Mouse (Mus musculus) hindlimb bud, embryonic 11.5 days (tissue): Measurements from ENCODE around the gene Tmem220.
"Not testable (repeated sequence)": the region's sequence is repeated elsewhere in the genome, so short reads cannot be mapped to it uniquely, and the experiment has no call there.

Source experiments
- DNase-seq: peaks from one replicate; pipeline ENCODE4 v3.0.0-alpha.2; 2012; ENCODE audit warnings: low read depth, low spot score; ENCODE audit errors: extremely low spot score

Tmem220 gene

GRCm38 (mm10) chr11:67017801-67018591 is 7.0 kb upstream of the Tmem220 start:
- DNase-seq, result no peak

GRCm38 (mm10) chr11:67019711-67020475 is 5.1 kb upstream of the Tmem220 start:
- DNase-seq, result no peak

DNA sequence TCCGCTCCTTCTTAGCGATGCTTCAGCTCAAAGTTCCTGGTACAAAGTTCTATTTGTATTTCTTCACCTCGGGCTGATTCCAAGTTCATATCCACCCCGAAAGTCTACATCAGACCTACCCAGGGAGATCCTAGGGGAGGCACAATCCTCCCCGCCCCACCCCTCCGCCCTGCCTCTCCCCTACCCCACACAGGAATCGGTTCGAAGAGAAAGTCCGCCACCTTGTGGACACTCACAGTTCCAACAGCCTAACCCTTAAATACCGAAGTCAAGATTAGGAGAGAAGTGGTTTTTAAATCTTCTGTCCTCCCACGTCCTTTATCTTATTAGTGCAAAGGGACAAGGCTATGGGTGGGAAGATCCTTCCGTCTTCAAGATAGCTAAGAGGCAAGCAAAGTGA is 4.0 kb upstream of the Tmem220 start:
- DNase-seq, result peak; percentile 33

DNA sequence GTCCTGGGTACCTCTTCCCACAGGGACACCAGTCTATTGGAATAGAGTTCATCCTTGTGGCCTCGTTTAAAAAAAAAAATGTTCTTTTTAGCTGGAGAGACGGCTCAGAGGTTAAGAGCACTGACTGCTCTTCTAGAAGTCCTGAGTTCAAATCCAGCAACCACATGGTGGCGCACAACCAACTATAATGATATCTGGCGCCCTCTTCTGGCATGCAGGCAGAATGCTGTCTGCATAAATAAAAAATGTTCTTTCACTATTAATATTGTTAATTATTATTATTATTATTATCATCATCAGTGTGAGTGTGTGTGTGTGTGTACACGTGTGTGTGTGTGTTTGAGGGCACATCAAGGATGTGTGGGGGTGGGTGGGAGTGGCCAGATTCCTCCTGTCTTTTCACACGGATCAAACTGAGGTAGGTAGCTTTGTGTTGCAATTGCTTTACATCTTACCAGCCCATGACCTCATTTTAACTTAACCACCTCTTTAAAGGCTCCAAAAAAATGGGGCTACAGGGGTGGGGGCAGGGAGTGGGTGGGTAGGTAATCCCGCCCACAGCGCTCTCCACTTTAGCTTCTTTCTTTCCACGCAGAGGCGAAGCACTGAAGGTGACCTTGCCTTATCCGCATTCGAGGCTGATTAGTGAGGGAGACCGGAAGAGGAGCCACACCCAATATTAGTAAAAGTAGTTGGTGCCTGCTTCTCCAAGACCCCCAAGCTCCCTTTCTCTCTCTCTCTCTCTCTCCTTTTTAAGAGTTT is 2.4 kb upstream of the Tmem220 start:
- DNase-seq, result no peak

DNA sequence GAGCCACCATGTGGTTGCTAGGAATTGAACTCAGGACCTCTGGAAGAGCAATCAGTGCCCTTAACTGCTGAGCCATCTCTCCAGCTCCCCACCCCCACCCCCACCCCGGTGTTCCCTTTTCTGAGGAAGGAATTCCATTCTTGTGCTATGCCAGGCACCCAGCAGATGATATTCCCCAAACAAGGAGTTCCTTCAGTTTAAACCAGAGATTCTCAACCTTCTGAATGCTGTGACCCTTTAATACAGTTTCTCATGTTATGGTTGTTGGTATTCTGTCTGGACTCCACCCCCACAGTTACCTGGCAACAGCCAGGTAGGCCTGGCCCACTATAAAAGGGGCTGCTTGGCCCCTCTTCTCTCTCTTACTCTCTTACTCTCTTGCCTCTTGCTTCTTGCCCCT is 1.8 kb upstream of the Tmem220 start:
- DNase-seq, result not testable (repeated sequence)

DNA sequence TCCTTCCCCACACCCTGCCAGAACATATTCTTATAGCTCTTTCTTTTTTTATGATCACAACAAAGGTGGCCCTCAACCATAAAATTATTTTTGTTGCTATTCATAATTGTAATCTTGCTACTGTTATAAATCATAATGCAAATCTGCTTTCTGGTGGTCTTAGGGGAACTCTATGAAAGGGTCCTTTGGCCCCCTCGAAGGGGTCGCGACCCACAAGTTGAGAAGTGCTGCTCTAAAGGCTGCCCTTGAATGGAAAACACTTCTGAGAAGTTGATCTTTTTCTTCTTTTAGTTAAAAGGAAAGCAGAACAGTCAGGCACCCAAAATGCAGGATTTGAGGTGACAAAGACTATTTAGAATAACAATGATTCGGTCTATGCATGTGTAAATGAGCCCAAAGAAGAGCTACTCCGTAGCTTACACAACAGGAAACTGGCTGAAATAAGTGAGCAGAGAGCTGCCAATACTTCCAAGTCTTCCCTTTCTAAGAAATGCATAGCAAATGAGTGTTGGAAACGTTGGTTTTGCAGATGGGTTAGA is 1.1 kb upstream of the Tmem220 start:
- DNase-seq, result no peak

GRCm38 (mm10) chr11:67030904-67031602 is 6.1 kb downstream of the Tmem220 start:
- no peak for DNase-seq

- DNase-seq, result no peak
Measured at GRCm38 (mm10) chr11:67031603-67031915, 6.6 kb downstream of the Tmem220 start.

DNA sequence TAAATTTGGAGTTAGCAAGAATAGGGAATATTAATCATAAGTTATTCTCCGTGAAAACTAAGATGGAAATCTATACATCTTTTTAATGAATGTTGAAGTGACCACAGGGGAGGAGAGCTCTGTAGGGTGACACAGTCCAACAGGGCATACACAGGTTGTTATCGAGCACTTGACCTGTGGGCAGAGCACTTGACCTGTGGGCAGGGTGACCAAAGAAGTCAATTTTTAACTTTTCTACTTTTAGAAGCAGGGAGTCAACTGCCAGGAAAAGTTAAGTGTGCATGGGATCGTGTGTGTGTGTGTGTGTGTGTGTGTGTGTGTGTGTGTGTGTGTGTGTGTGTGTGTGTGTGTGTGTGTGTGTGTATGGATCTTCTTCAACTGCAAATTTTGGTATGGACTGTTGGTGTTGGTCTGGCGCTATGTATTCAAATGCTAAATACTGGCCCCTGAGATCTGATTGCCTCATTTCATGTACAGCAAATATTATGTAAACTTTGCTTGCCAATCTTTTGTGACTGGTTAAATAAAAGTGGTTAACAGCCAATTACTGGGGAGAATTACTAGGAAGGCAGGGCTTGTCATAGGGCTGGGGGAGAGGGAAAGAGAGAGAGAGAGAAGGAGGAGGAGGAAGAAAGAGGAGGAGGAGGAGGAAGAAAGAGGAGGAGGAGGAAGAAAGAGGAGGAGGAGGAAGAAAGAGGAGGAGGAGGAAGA is 10.0 kb downstream of the Tmem220 start:
- DNase-seq, result no peak

DNA sequence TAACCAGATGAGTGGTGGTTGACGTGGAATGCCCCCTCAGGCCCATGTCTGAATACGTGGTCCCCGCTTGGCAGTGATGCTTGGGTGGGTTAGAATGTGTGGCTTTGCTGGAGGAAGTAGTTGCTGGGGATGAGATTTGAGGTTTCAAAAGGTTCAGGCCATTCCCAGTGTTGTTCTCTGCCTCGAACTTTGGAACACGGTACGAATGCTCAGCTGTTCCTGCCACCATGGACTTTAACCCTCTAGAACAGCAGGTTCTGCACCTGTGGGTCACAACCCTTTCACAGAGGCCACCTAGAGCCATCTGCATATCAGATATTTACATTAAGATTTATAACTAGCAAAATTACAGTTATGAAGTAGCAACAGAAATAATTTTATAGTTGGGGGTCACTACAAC is 11.3 kb downstream of the Tmem220 start:
- DNase-seq, result no peak

GRCm38 (mm10) chr11:67036892-67037291 is 11.9 kb downstream of the Tmem220 start:
- DNase-seq, result no peak

DNA sequence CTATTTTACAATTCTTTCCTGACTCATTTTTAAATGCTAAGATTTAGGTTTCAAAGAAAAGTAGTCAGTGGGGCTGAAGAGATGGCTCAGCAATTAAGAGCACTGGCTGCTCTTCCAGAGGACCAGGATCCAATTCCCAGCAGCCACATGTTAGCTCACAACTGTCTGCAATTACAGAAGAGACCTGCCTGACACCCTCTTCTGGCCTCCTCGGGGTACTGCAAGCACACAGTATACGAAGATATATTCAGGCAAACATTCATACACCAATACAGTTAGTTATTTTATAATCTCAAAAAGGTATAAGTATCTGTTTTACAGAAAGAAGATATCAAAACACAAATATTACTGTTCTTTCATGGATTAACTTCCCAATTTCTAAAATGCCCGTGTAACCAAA is 14.8 kb downstream of the Tmem220 start:
- DNase-seq, result no peak

DNA sequence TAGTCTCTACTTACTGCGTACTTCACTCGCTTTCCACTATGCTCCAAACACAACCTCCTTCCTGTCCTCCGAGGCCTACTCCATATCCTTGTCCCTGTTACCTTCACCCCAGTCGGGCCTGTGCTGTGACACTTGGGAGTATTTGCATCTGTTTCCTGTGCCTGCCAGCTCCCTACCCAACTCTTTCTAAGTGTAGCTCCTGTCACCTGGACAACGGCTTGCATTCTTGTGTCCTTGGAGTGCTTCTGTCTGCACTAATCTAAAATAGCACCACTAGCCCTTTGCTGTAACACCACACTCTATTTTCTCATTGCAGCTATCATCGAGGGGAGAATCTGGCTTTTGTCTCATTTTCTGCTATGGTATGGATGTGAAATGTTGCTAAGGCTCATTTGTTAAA is 15.5 kb downstream of the Tmem220 start:
- DNase-seq, result no peak

GRCm38 (mm10) chr11:67043007-67043406 is 18.1 kb downstream of the Tmem220 start:
- no peak for DNase-seq

DNA sequence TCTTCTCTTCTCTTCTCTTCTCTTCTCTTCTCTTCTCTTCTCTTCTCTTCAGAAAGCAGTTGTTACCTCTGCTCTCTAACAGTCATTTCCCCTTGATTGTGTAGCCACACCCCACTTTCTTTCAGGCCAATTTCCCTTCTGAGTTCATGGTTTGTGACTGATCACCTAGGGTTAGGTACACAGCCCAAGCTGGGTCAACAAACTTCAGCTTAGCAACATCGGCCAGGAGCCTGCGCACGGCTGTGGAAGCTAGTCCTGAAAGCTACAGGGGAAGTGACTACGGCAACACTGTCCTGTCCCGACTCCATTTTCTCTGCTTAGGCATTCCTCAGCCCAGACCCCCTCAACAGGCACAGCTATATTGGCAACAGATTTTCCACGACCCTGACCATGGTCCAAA is 20.0 kb downstream of the Tmem220 start:
- DNase-seq, result no peak

- no peak for DNase-seq
Measured at GRCm38 (mm10) chr11:67047199-67047598, 22.2 kb downstream of the Tmem220 start.

- no peak for DNase-seq
Measured at GRCm38 (mm10) chr11:67048496-67048895, 23.5 kb downstream of the Tmem220 start.

DNA sequence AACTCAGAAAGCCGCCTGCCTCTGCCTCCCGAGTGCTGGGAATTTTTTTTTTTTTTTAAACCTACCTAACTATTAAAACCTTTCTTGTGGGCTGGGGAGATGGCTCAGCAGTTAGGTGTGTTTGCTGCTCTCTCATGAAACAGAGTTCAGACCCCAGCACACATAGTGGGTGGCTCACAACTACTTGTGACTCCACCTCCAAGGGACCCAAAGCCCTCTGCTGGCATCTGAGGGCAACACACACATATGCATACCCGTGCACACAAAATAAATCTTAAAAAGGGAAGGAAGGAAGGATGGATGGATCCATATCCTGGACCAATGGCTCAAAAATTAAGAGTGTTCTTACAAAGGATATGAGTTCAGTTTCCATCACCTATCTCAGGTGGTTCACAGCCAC is 24.3 kb downstream of the Tmem220 start:
- no peak for DNase-seq

- peak; percentile 10 for DNase-seq
Measured at GRCm38 (mm10) chr11:67051676-67052320, 26.8 kb downstream of the Tmem220 start.
